Mouse (Mus musculus): Measurements from ENCODE around the gene Abcb8.
A peak's percentile ranks its signal among the peaks of the same experiment; 100 is the strongest.

Gene Abcb8

DNA sequence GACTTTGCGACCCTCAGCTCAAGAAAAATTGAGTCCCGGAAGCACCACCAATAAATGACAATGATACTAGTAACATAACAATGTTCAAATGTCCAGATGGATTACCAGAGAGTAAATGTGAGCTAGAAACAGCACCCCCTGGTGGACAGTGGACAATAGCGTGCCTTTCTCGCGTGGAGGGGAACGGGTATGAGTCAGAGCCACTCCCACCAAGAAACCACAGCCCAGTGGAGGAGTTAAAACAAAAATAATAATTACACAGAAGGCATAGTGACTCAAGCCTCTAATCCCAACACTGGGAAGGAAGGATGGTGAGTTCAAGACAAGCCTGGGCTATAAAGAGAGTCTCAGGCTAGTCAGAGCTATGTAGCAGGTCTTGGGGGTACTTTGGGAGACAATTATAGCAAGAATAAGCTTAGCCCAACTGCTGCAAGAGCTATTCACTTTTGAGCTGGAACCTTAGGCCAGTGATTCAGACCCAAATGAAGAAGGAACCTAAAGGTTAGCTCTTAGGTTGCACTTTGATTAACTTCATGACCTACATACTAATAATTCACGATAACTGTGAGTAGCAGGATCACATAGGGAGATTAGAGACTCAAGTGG, at the start of gene Abcb8:
Gene Abcb8, plus strand, starts transcription at position 272 of the 606 bp plus-strand sequence.
- peak; percentile 91 for DNase-seq

DNA sequence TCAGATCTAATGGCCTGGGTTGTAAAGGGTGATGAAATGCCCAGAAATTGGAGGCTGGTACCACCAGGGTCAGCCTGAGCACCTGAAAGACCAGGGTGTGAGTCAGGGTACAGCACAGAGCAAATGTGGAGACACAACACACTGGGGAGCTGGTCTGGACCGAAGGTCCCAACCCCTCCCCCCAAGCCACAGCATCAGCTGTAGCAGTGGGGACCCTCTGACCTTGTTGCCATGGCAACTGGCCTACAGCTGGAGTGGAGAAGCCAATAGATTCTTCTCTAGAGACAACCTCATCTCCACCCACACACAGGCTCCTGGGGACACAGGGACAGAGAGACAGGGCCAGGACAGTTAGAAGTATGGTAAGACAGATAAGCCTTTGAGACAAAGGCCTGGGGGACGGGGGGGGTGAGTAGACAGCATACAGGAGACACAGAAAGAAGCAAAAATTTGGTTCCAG, 49.5 kb upstream of the Abcb8 start:
- peak; percentile 88 for DNase-seq

DNA sequence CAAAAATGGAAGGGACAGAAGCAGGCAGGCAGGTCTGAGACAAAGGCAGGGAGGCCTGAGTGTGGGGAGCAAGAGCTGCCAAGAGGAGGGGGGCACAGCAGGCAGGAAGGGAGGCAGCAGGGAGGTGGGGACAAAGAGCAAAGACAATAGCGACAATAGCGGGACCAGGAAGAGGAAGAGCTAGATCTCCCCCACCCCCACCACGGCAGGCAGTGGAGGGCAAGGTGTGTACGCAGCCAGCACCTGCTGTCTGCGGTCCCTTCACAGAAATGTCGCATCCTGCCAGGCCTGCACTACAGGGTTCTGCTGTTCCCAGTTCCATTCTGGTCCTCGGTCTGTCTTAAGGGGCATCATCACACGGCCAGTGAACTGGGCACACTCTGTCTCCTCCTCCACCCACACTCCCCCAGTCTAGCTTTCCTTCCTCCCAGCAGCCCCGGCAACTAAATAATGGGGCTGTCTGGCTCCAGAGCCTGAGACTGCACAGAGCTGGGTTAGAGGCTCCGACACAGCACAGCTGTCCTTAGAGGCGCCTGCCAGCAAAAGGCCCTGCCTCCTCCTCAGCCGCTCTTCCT, 48.9 kb upstream of the Abcb8 start:
- DNase-seq = peak; percentile 58

- DNase-seq = no peak
Observed at GRCm38 (mm10) chr5:24346313-24346712, 47.1 kb upstream of the Abcb8 start.

- DNase-seq = no peak
Observed at GRCm38 (mm10) chr5:24347186-24347875, 46.1 kb upstream of the Abcb8 start.

GRCm38 (mm10) chr5:24348128-24348527, 45.3 kb upstream of the Abcb8 start:
- DNase-seq = peak; percentile 86

DNA sequence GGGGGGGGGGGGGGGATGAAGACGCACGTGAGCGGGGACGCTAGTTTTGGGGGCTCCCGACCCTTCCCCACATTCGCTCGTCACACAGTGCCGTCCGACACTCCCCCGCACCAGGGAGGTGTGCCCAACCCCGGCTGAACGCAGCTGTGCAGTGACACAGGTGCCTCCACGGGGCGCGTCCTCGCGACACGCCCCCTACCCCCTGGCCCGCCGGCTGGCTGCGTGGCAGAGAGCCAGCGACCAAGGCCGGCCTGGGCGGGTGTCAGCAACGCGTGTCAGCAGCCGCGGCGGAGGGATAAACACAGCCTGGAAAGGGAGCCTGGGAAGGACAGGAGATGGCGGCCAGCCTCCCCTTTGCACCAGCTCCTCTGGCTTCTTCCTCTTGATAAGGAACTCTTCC, 44.9 kb upstream of the Abcb8 start:
- peak; percentile 68 for DNase-seq

- no peak for DNase-seq
Observed at GRCm38 (mm10) chr5:24350073-24350472, 43.4 kb upstream of the Abcb8 start.

- no peak for DNase-seq
Observed at GRCm38 (mm10) chr5:24350531-24351250, 42.8 kb upstream of the Abcb8 start.

DNA sequence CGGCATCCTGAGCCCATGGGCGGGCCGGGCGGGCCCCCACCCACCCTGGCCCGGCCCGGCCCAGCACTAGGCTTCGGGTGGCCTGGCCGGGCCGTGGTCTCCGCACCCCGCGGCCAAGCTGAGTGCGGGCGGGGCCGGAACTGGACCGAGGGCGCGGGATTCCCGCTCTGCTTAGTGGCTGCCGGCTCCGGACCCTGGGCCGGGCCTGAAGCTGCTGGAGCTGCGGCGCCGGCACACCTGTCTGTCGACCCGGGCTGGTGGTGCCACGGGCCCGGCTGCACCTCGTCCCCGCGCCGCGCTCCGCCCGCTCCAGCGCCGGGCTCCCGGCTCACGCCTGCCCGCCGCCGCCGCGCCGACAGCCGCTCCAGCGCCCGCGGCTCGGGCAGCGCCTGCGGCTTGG, 42.2 kb upstream of the Abcb8 start, which contains the start of gene Kcnh2:
Gene Kcnh2, minus strand, starts transcription at position 327 of the 400 bp plus-strand sequence.
- DNase-seq = no peak

GRCm38 (mm10) chr5:24351701-24352171, 41.7 kb upstream of the Abcb8 start:
- peak; percentile 95 for DNase-seq

GRCm38 (mm10) chr5:24352251-24352859, 41.1 kb upstream of the Abcb8 start:
- DNase-seq = peak; percentile 90

GRCm38 (mm10) chr5:24353327-24353726, 40.1 kb upstream of the Abcb8 start:
- DNase-seq = no peak

DNA sequence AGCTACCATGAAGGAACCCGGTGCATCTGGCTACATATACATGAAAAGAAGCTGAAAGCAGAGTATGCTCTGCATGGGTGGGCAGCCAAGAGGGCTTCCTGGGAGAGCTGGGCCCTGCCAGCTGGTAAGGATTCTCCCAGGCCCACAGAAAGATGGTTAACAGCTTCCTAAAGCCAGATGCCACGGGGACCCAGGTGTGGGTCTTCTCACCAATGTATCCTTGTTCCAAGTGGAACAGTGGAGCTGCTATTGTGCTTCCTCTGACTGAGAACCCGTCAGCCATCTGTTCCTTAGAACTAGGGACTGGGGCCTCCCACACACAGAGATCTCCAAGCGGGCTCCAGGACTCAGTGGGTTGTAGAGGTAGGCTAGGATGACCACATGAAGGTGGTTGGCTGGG, 36.7 kb upstream of the Abcb8 start:
- DNase-seq = peak; percentile 45

DNA sequence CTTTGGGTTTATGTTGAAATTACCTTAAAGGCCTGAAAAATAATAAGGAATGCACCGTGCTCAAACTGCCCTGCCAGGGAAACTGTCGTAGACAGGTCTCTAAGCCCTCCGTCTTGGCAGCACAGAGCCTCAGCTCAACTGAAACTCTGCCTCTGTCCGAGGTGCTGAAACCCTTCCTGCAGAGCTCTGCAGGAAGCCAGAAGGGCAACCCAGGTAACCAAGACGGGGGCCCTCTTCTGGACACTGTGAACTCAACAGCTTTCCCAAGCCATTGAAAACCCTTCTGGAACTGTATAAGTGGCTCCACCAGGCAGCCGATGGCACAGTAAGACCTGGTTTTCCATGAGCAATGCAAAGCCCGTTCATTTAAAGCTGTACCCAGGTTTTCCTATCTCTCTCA, 36.0 kb upstream of the Abcb8 start:
- peak; percentile 91 for DNase-seq

GRCm38 (mm10) chr5:24360792-24361454, 32.5 kb upstream of the Abcb8 start:
- peak; percentile 90 for DNase-seq

DNA sequence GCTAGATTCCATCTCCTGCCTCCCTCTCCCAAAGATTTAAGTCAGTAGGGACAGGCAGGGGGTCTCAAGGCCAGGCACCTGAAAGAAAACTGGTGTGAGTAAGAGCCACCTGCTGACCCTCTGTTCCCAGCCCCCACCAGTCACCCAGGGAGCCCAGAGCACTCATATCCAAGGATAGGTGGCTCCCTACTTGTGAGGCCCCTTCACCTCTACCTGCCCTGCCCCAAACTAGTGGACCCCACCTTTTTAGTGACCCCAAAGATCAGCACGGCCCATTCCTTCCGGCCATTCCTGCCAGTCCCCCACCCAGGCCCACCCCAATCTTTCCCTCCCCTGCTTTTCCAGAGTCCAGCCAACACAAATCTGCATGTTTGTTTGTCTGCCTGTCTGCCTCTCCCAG, 30.0 kb upstream of the Abcb8 start:
- no peak for DNase-seq

GRCm38 (mm10) chr5:24364061-24364460, 29.4 kb upstream of the Abcb8 start:
- DNase-seq = no peak

- DNase-seq = no peak
Observed at GRCm38 (mm10) chr5:24364508-24364907, 29.0 kb upstream of the Abcb8 start, which contains the start of gene Nos3. Nos3 (plus strand) TSS chr5:24364810.

DNA sequence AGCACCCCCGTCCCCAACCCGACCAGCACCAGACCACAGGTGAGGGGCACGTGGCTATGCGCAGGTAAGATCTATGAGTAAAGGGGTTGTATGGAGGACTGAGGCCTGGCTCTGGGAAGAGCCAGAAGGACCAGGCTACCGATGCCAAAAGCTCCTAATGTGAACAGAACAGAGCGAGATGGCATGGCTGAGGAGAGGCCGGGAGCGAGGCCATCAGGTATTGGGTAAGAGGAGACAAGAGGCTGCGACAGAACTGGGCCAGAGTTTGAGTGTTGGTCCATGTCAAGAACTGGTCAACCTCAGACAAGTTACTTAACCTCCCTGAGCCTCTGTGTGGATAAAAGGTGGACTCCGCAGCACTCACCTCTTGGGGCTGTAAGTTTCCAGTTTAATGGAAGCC, 28.5 kb upstream of the Abcb8 start:
- no peak for DNase-seq

- DNase-seq = no peak
Observed at GRCm38 (mm10) chr5:24365528-24365927, 27.9 kb upstream of the Abcb8 start.

DNA sequence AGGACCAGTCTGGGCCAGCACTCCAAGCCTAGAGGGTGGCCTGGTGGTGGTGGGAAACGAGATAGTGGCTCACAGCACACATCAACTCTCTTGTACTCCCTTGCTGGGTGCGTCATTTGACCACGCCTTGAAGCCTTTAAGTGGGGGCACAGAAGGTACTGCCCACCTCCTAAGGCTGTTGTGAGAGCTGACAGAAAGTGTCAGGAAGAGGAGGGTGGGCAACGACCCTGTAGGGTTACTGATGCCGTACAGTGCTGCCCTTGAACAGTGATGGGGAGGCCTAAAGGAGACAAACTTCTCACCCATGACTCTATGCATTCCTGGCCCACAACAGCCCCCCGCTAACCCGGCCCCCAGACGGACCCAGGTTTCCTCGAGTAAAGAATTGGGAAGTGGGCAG, 27.0 kb upstream of the Abcb8 start:
- no peak for DNase-seq

Data from retina, postnatal 1 day (tissue).